Mouse (Mus musculus) MEL (cell line): ENCODE data around the gene Pdzph1.

Experiments used
- CHD2 ChIP-seq: IDR thresholded peaks from 2 replicates; pipeline ENCODE4 v1.6.1; 2011; ENCODE audit warnings: low read length, improper control_type of control experiment
- CTCF ChIP-seq, 3 experiments: IDR thresholded peaks in 2 of 3; conservative IDR thresholded peaks in 1 of 3; 2 replicates each; pipeline ENCODE4 v1.5.1; 2011 to 2012; ENCODE audit warnings: low read length in 3 of 3, low read depth in 2 of 3, mild to moderate bottlenecking in 2 of 3, improper control_type of control experiment in 1 of 3, inconsistent platforms in 1 of 3, mixed read lengths in 1 of 3, moderate library complexity in 1 of 3; ENCODE audit not compliant: control insufficient read depth in 1 of 3, insufficient read depth in 1 of 3, poor library complexity in 1 of 3, severe bottlenecking in 1 of 3
- E2F4 ChIP-seq: IDR thresholded peaks from 2 replicates; pipeline ENCODE4 v1.6.1; 2011; ENCODE audit warnings: low read depth, low read length, improper control_type of control experiment, borderline replicate concordance
- EP300 ChIP-seq, 2 experiments: IDR thresholded peaks; 2 replicates each; pipeline ENCODE4 v1.6.1; 2011; ENCODE audit warnings: improper control_type of control experiment in 2 of 2, low read length in 2 of 2, low read depth in 1 of 2, mild to moderate bottlenecking in 1 of 2
- HCFC1 ChIP-seq: IDR thresholded peaks from 2 replicates; pipeline ENCODE4 v1.6.1; 2012; ENCODE audit warnings: low read depth, mild to moderate bottlenecking, inconsistent platforms, low read length, improper control_type of control experiment, moderate library complexity
- NELFE ChIP-seq: IDR thresholded peaks from 2 replicates; pipeline ENCODE4 v1.6.1; 2011; ENCODE audit warnings: low read depth, low read length, improper control_type of control experiment
- POLR2A ChIP-seq, 2 experiments: IDR thresholded peaks; 2 replicates each; pipeline ENCODE4 v1.6.1; 2011 to 2012; ENCODE audit warnings: low read length in 2 of 2, mild to moderate bottlenecking in 2 of 2, control low read depth in 1 of 2, improper control_type of control experiment in 1 of 2, low read depth in 1 of 2, moderate library complexity in 1 of 2; ENCODE audit not compliant: control insufficient read depth in 1 of 2, insufficient read depth in 1 of 2, poor library complexity in 1 of 2
- POLR2AphosphoS2 ChIP-seq: IDR thresholded peaks from 2 replicates; pipeline ENCODE4 v1.6.1; 2011; ENCODE audit warnings: low read length, improper control_type of control experiment
- TAL1 ChIP-seq: IDR thresholded peaks from 2 replicates; pipeline ENCODE4 v1.6.1; 2012; ENCODE audit warnings: mild to moderate bottlenecking, inconsistent platforms, low read length, moderate library complexity, mixed read lengths
- TBP ChIP-seq: IDR thresholded peaks from 2 replicates; pipeline ENCODE4 v1.8.0; 2011; ENCODE audit warnings: low read depth, low read length, improper control_type of control experiment
- ZKSCAN1 ChIP-seq: IDR thresholded peaks from 2 replicates; pipeline ENCODE4 v1.6.1; 2012; ENCODE audit warnings: low read depth, mild to moderate bottlenecking, inconsistent platforms, low read length, improper control_type of control experiment, moderate library complexity

- TF ChIP-seq POLR2A (IDR thresholded peaks at IDR 0.05; ENCODE audit: control insufficient read depth in 1 of 2, insufficient read depth in 1 of 2, low read depth in 1 of 2, low read length in 2 of 2, poor library complexity in 1 of 2) (no peak), NELFE (no peak), HCFC1 (no peak), CTCF (IDR thresholded peaks at IDR 0.05 in 2 of 3, conservative IDR thresholded peaks at IDR 0.05 in 1 of 3; ENCODE audit: control insufficient read depth in 1 of 3, insufficient read depth in 1 of 3, low read depth in 2 of 3, low read length in 3 of 3, poor library complexity in 1 of 3, severe bottlenecking in 1 of 3) (no peak), EP300 (IDR thresholded peaks at IDR 0.05; ENCODE audit: low read depth in 1 of 2, low read length in 2 of 2) (no peak), TAL1 (no peak), E2F4 (no peak), TBP (no peak), CHD2 (no peak), ZKSCAN1 (no peak), POLR2AphosphoS2 (no peak)
These were observed at the start of gene Pdzph1 for GRCm38 (mm10) chr17:58991275-58991674.
